ENCODE assay signal across 10 mouse cellular contexts in genomic region chr11:76515123-76515522, GRCm38 (mm10).
A peak's percentile ranks its signal among the peaks of the same experiment; 100 is the strongest.
DNase-seq lines count a peak whose midpoint lies in the region; ATAC-seq and TF ChIP-seq lines count a peak whose summit lies in the region.
"Had no signal": no experiment of that assay in that cellular context is flagged by ENCODE, and none has a peak within 500 bp of the region (broad histone marks: within the 10 kb centered on the region; RNA-seq: fewer than 3 reads in every experiment).

No protein-coding gene starts in this region.

- H3K9me3 ChIP-seq in intestine, embryonic 15.5 days: no peaks in the 10 kb centered on the region
- no peaks in the 10 kb centered on the region for H3K9me3 ChIP-seq in intestine, postnatal 0 days (ENCODE audit: control insufficient read depth)
- H3K9me3 ChIP-seq in lung, embryonic 16.5 days (ENCODE audit: control insufficient read depth, low read length): no peaks in the 10 kb centered on the region
- no peaks in the 10 kb centered on the region for H3K9me3 ChIP-seq in heart, embryonic 16.5 days (replicated peaks; ENCODE audit: control insufficient read depth, low read length)
- no peaks in the 10 kb centered on the region for H3K9me3 ChIP-seq in stomach, embryonic 16.5 days (replicated peaks; ENCODE audit: control insufficient read depth, low read length)
- H3K9me3 ChIP-seq: liver, embryonic 12.5 days had no signal

- TF ChIP-seq CTCF in intestine, postnatal 0 days (IDR thresholded peaks at IDR 0.05; ENCODE audit: low read depth): no peak

- H3K27me3 ChIP-seq in intestine, embryonic 15.5 days (replicated peaks): no peaks in the 10 kb centered on the region
- no peaks in the 10 kb centered on the region for H3K27me3 ChIP-seq in intestine, postnatal 0 days (replicated peaks; ENCODE audit: control insufficient read depth, insufficient read depth, low read length)
- no peaks in the 10 kb centered on the region for H3K27me3 ChIP-seq in lung, embryonic 16.5 days (ENCODE audit: control insufficient read depth, insufficient read depth, low read depth, low read length)
- no peaks in the 10 kb centered on the region for H3K27me3 ChIP-seq in heart, embryonic 16.5 days (ENCODE audit: control insufficient read depth, insufficient read depth, low read length)
- H3K27me3 ChIP-seq in stomach, embryonic 16.5 days (ENCODE audit: control insufficient read depth, insufficient read depth, low read length): no peaks in the 10 kb centered on the region
- H3K27me3 ChIP-seq: liver, embryonic 12.5 days had no signal

- H3K9ac ChIP-seq in intestine, embryonic 15.5 days: no peak overlapping the region
- H3K9ac ChIP-seq in intestine, postnatal 0 days (ENCODE audit: low read depth, low read length): no peak overlapping the region
- H3K9ac ChIP-seq in lung, embryonic 16.5 days (ENCODE audit: low read length): no peak overlapping the region
- H3K9ac ChIP-seq in heart, embryonic 16.5 days (ENCODE audit: low read length): no peak overlapping the region
- H3K9ac ChIP-seq in stomach, embryonic 16.5 days (ENCODE audit: low read length): no peak overlapping the region
- H3K9ac ChIP-seq: liver, embryonic 12.5 days had no signal

- no peak overlapping the region for H3K4me3 ChIP-seq in intestine, embryonic 15.5 days (replicated peaks)
- no peak overlapping the region for H3K4me3 ChIP-seq in intestine, postnatal 0 days (ENCODE audit: low read depth, low read length)
- no peak overlapping the region for H3K4me3 ChIP-seq in lung, embryonic 16.5 days (ENCODE audit: low read length)
- H3K4me3 ChIP-seq in heart, embryonic 16.5 days (ENCODE audit: low read length): no peak overlapping the region
- no peak overlapping the region for H3K4me3 ChIP-seq in stomach, embryonic 16.5 days (replicated peaks; ENCODE audit: low read length)
- H3K4me3 ChIP-seq: liver, embryonic 12.5 days had no signal

- ATAC-seq in intestine, embryonic 15.5 days: 0 out of 2 replicates have a peak, but pooled peaks have one; percentile 41
- no peak for ATAC-seq in intestine, postnatal 0 days
- ATAC-seq in lung, embryonic 16.5 days (ENCODE audit: low read depth): peak; percentile 89
- ATAC-seq in heart, embryonic 16.5 days (replicated peaks; ENCODE audit: extremely low read depth, insufficient read depth, low FRiP score): peak; percentile 82
- ATAC-seq in stomach, embryonic 16.5 days (ENCODE audit: insufficient read depth, low FRiP score): peak; percentile 70; the same call in 1 of the 2 replicates
- ATAC-seq: liver, embryonic 12.5 days had no signal

- DNase-seq in lung, postnatal 14 days: no peak
- no peak for DNase-seq in urinary bladder, postnatal 36 days (ENCODE audit: low spot score in 2 of 2)
- DNase-seq: adrenal gland, postnatal 14 days had no signal

- H3K36me3 ChIP-seq in intestine, embryonic 15.5 days: no peaks in the 10 kb centered on the region
- H3K36me3 ChIP-seq in intestine, postnatal 0 days (ENCODE audit: control insufficient read depth, insufficient read depth): no peaks in the 10 kb centered on the region
- no peaks in the 10 kb centered on the region for H3K36me3 ChIP-seq in lung, embryonic 16.5 days (ENCODE audit: control insufficient read depth, insufficient read depth, low read length)
- no peaks in the 10 kb centered on the region for H3K36me3 ChIP-seq in heart, embryonic 16.5 days (ENCODE audit: control insufficient read depth, insufficient read depth)
- H3K36me3 ChIP-seq in stomach, embryonic 16.5 days (ENCODE audit: control insufficient read depth, insufficient read depth, low read length): no peaks in the 10 kb centered on the region
- H3K36me3 ChIP-seq: liver, embryonic 12.5 days had no signal

- H3K4me1 ChIP-seq in intestine, embryonic 15.5 days (replicated peaks): peaks cover 7% of the 10 kb centered on the region
- H3K4me1 ChIP-seq in intestine, postnatal 0 days (replicated peaks; ENCODE audit: control insufficient read depth, insufficient read depth, low read length): no peaks in the 10 kb centered on the region
- H3K4me1 ChIP-seq in lung, embryonic 16.5 days (replicated peaks; ENCODE audit: control insufficient read depth, insufficient read depth, low read length): peaks cover 9% of the 10 kb centered on the region
- H3K4me1 ChIP-seq in heart, embryonic 16.5 days (ENCODE audit: control insufficient read depth, insufficient read depth, low read length): peaks cover 14% of the 10 kb centered on the region
- peaks cover 6% of the 10 kb centered on the region; the same call in 1 of the 2 replicates for H3K4me1 ChIP-seq in stomach, embryonic 16.5 days (ENCODE audit: control insufficient read depth, insufficient read depth, low read length)
- H3K4me1 ChIP-seq: liver, embryonic 12.5 days had no signal

- 53% methylated on average over 11 of the region's 11 CpGs for WGBS in intestine, embryonic 15.5 days
- WGBS in intestine, postnatal 0 days: 48% methylated on average over 11 of the region's 11 CpGs
- WGBS in lung, embryonic 16.5 days: 45% methylated on average over 11 of the region's 11 CpGs
- 40% methylated on average over 11 of the region's 11 CpGs for WGBS in heart, embryonic 16.5 days
- WGBS in stomach, embryonic 16.5 days: 56% methylated on average over 11 of the region's 11 CpGs

- no peak overlapping the region for H3K27ac ChIP-seq in intestine, embryonic 15.5 days
- H3K27ac ChIP-seq in intestine, postnatal 0 days (ENCODE audit: low read depth, low read length): no peak overlapping the region
- no peak overlapping the region for H3K27ac ChIP-seq in lung, embryonic 16.5 days (ENCODE audit: low read length)
- H3K27ac ChIP-seq in heart, embryonic 16.5 days (ENCODE audit: low read length): peak overlapping the region; percentile 86
- peak overlapping the region; percentile 35; the same call in 1 of the 2 replicates for H3K27ac ChIP-seq in stomach, embryonic 16.5 days (ENCODE audit: low read length)
- H3K27ac ChIP-seq: kidney, postnatal 0 days; liver, embryonic 12.5 days had no signal

- no peak overlapping the region for H3K4me2 ChIP-seq in intestine, embryonic 15.5 days (replicated peaks)
- H3K4me2 ChIP-seq in intestine, postnatal 0 days (replicated peaks; ENCODE audit: low read depth): no peak overlapping the region
- no peak overlapping the region for H3K4me2 ChIP-seq in lung, embryonic 16.5 days (ENCODE audit: low read depth, low read length)
- peak overlapping the region; percentile 16; the same call in 1 of the 2 replicates for H3K4me2 ChIP-seq in heart, embryonic 16.5 days (ENCODE audit: low read depth, low read length)
- H3K4me2 ChIP-seq in stomach, embryonic 16.5 days (ENCODE audit: low read depth, low read length): no peak overlapping the region
- H3K4me2 ChIP-seq: liver, embryonic 12.5 days had no signal

Comparison
In these comparisons a context has a peak if more than half of its experiments do, and no peak if none do; other contexts are left out.
1. H3K27ac ChIP-seq: peak in heart, embryonic 16.5 days (single experiment) and stomach, embryonic 16.5 days (single experiment); none in intestine, embryonic 15.5 days (single experiment), intestine, postnatal 0 days (single experiment) and lung, embryonic 16.5 days (single experiment).